Mouse (Mus musculus) olfactory bulb, adult 2 months (tissue): ENCODE measurements around the gene Copb2.

Experiments used
- CTCF ChIP-seq: fragments of 200-500 bp; IDR thresholded peaks from 2 replicates; pipeline ENCODE4 v1.5.1; 2012; ENCODE audit warnings: low read depth, mild to moderate bottlenecking, low read length, moderate library complexity; ENCODE audit not compliant: insufficient read depth
- POLR2A ChIP-seq: fragments of 200-500 bp; IDR thresholded peaks from 2 replicates; pipeline ENCODE4 v1.6.1; 2012; ENCODE audit warnings: mild to moderate bottlenecking, low read depth, low read length, moderate library complexity; ENCODE audit not compliant: insufficient read depth

DNA sequence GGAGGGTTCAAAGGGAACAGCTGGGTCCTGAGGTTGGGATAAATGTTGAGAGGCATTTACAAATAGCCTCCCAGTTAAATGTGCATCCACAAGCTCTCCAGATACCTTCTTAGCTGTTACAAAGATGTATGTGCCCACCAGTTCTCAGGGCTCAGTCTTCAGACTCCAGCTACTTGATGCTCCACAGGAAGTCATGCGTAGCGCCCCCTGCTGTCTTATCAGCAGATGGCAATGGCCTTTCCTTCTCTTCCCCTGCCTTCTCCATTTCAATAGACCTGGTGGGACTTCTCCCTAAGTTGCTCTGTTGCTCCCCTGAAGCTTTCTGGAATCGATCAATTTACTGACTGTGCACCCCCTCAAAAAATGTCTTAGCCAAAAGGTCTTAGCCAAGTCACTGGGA is 65.0 kb downstream of the Copb2 start:
- TF ChIP-seq CTCF (no peak), POLR2A (no peak)
